Mouse (Mus musculus): ENCODE measurements at regions not wholly inside any gene's neighbourhood (a gene's known extent, or its start where the extent isn't known, plus 50 kb on each side); places are given as distances from the start of the nearest gene placed in this dataset.

DNA sequence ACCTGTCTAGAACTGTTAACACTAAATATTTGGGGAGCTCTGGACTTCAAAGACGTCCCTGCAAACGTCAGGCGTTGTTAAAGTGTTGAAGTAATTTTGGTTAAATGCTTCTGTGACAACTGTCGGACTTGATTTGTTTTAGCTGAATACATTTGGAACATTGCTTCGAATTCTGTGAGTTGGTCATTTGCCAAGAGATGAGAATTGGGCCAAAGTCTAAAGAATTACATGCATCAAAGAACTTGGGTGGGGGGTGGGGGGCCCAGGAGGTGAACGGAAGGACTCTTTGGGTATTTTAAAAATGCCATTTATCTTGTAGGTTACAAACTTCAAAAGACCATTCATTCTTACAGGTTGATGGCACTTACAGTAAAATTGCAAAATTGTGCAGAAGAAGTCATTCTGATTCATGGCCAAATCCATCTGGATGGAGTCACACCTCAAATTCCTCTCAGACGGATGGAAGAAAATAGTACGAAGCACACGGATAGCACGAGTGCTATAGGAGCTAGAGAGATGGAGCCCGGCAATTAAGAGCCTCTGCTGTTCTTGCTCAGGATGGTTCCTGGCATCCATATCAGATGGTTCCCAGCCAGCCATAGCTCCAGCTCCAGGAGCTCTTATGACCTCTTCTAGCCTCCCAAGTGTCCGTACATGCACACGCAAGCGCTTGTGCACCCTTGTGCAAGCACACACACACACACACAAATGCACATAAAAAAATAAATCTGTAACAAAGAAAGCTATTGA lies 144.5 kb upstream of the Irx5 start:
- DNase-seq (ENCODE audit: low read depth, low spot score) = no peak

DNA sequence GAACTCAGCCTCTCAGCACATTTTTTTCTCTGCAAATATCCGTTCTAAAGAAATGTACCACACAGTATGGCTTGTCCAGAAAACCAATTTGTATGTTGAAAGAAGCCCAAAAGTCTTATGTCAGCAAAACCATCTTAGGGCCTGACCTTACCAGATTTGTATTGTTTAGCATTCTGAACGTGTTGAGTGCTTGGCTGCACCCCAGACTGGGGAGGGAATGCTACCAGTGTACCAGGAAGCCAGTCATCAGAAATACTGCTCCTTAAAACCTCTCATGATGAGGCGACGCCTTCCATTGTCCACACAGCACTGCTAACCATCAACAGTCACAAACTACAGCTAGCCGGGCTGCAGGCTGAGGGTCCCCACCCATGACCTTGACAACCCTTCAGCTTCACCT lies 148.3 kb upstream of the Irx5 start:
- DNase-seq (ENCODE audit: low read depth, low spot score) = no peak

DNA sequence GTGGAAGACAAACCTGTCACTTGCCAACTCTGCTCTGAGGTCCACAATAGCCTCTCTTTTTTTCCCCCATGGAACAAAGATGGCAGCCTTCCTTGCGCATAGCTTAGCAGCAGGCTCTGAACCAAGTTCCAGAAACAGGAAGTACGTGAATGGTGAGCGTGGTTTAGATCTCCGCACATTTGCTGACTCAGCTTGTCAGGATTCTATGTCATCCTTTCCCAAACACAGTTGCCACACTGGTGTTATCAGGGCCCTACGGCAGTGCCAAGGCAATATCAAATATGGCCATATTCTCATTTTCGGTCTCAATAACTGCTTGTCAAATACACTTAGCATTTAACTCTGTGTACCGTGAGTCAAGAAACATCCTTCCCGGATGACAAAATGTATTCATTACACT lies 161.8 kb upstream of the Irx5 start:
- DNase-seq (ENCODE audit: low read depth, low spot score) = no peak

DNA sequence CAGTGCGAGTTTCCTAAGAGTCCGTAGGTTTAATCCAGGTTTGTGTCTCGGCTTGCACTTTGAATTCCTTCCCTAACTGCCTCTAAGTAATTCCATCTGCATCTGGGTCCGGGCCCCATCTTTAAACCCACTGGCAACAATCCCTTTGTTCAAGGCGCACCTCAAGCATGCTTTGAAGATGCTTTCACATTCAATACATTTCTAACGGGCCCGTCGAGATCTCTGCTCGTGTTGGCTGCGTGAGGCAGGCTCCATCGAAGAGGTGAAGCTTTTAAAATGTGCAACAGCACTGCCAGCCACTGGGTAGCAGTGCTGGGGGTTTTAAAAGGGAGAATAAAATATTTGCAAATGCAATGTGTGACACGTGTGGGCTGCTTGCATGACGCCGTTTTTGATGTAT lies 163.4 kb upstream of the Irx5 start:
- DNase-seq (ENCODE audit: low read depth, low spot score) = no peak

DNA sequence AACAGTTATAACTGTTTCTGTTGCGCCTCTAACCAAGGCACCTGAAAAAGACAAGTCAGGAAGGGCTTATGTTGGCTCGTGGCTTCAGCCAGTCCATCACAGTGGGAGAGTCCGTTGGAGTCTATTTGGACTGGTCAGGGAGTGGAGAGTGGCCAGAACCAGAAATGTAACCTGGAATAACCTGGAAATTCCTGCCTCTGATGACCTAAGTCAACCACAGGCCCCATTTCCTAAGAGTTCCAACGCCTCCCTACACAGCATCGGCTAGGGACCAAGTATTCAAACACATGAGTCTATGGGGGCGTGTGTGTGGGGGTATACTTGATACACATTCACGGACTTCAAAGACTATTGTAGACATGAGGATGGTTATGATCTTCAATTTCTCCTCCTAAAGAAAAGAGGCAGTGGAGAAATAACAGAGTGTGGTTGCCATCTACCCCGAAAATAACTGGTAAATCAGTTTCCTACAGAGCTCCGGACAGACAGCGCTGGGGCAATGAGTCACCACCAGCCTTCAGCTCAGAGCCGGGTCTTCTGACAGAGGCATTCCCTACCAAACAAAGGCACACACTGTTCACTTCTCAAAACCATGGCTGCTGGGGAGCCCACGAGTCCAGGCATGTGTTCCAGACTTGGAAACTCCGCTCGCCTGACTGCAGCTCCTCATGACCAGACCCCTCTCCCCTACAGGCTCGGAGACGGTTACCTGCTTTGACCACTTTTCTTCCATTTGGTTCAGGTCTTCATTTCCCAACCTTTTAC lies 167.0 kb upstream of the Irx5 start:
- no peak for DNase-seq (ENCODE audit: low read depth, low spot score)

DNA sequence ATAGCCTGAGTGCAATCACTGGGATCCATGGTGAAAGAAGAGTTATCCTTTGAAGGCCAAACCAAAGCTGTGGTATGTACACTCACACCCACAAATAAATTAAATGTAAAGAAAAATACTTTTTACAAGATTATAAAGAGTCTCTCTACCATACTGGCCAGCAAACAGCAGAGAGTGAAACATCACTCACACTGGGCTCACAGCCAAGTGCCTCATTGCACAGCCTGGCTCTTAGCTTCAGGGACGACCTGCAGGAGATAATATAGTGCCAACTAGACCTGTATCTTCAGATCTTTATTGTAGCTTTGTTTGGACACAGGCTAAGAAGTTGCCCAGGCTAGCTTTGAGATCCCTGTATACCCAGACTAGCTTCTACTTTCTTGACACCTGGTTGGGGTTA lies 174.1 kb upstream of the Irx5 start:
- DNase-seq (ENCODE audit: low read depth, low spot score) = no peak

DNA sequence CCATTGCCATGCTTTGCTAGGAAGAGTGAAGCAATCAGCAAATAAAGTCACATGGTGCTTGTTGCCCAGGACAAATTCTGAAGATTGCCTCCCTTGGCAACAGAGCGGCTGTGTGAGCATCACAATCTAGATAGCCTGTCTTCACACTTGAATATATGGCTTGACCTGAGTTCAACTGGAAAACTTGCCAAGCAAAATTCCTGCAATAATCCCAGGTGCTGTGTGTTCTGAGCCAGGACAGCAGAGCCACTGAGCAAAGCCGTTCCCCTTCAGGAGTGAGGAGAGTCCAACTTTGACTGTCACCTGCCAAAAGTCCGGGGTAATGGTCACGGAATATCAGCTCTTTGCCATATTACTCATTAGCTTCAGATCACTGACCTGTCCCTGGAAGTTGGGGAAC lies 176.8 kb upstream of the Irx5 start:
- no peak for DNase-seq (ENCODE audit: low read depth, low spot score)

DNA sequence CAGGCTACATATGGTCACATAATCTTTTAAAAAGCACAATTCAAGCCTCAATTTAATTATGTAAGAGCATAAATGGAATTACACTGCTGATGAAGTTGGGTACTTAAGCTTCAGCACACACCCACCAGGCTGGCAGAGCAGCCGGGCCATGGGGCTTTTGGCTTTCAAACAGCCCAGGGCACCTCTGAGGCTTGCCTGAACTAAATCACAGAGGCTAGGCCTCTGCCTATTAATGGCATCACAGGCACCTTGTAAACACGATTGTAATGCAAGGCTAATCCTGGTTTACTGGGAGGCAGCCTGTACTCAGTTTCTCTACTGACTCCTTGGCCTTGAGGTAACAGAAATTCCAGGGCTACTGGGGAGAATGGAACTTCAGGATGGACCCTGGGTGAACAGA lies 178.1 kb upstream of the Irx5 start:
- no peak for DNase-seq (ENCODE audit: low read depth, low spot score)

DNA sequence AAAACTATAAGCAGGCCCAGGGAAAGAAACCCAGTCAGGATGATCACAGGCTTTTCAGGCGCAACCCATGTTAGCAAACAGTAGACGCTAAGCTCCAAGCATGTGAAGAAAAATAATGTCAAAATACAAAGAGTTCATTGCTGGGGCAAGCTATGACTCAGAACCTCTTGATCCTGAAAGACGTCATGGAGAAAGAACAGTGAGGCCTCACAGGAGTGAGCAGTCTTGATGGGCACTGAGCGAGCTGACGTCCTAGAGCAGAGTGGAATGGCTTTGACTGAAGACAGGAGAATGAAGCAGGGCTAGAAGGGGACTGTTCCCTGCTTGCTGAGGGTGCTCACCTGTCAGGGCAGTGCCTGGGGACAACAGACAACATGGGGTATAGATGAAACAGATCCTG lies 181.3 kb upstream of the Irx5 start:
- DNase-seq (ENCODE audit: low read depth, low spot score) = no peak

DNA sequence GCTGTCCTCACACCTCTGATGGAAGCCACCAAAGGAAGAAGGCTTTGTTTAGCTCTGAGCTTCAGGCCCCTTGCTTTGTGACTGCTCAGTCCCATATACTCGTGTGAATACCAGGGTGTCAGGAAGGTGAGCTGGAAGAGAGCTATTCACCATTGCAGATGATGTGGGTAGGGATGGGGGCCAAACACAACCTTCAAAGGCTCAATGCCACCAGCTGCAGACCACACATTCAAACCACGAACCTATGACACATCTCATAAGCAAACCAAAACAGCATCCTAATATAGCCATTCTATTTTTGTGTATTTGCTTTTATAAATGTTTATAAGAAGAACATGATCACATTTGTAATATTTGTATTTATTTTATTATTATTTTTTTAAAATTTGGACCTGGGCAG lies 183.3 kb upstream of the Irx5 start:
- DNase-seq (ENCODE audit: low read depth, low spot score) = no peak

DNA sequence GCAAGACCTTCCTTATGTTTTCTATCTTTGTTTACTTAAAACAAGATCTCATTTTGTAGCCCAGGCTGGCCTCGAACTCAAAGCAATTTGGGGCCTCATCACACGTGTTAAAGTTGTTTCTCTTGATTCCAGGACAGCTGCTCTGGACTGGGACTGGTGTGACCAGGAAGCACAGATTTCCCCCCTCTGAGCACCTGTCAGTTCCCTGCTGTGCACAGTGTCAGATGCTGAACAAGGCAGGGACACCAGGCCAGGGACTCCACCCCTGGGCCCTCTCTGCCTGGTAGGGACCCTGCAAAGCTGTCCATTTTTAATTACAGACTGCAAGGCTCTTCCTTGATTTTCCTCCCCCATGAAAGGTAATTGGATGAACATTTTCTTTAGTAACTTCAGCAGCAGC lies 185.8 kb upstream of the Irx5 start:
- no peak for DNase-seq (ENCODE audit: low read depth, low spot score)

DNA sequence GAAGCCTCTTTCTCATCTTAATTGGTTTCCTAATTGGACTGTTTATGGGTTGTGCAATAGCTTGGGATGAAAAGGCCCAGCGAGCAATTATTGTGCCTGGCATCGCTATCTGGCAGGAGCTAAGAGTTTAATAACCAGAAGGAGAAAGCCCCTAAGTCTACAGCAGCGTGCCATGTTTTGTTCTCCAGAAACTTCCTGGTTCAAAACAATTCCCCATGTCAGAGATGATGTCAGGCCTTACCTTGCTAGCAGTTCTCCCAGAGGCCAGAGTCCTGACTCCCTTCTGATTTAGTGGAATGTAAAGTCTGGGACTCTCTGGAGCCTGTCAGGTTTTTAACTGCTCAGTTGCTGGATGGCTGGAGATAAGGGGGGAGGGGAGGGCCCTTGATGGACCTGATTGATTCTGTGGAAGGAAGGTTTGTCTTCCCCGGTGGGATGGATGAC lies 190.1 kb upstream of the Irx5 start:
- DNase-seq (ENCODE audit: low read depth, low spot score) = no peak

DNA sequence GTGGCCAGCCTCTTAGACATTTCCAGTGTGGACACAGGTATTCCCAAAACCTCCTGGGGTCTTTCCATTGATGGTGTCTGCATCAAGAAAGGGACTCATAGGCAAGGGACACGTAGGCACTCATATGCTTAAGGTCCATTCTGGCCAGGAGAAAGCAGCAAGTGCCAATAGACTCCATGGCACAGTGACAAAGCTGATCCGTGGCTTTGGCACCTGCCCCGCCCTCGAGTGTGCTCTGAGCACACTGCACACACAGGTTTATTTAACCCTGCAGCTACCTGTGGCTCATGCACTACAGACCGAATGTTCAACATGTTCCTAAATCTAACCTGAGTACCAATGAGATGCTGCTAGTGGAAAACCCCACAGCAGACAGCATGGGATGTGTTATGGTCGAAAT lies 192.1 kb upstream of the Irx5 start:
- DNase-seq (ENCODE audit: low read depth, low spot score) = no peak

DNA sequence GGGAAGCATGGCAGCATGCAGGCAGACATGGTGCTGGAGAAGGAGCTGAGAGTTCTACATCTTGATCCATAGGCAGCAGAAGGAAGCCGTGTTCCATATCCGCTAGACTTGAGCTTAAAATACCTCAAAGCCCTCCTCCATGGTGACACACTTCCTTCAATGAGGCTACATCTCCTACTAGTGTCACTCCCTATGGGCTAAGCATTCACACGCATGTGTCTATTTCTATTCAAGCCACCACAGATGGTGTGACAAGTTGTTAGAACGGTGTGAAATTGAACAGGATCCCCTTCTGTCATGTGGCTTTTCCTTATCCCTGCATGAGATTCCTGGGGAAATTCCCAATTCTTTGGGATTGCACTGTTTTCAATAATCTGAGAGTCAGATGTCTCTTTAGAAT lies 192.9 kb upstream of the Irx5 start:
- DNase-seq (ENCODE audit: low read depth, low spot score) = no peak

DNA sequence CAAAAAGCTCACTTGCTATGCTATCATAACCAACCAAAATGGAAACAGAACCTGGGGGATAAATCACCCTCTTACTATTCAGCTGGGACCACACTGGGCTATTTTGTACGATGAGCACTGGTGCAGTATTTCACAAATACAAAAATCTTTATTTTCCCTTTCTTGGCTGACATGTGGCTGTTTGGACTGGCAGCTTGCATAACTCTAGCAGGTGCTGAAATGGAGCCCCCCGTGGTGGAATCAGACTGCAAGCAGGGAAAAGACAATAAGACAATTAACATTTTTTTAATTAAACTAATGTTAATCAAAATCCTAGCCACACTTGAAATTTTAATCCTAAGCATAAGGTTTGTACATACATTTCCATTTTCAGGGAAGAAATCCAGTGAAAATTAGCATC lies 196.4 kb upstream of the Irx5 start:
- no peak for DNase-seq (ENCODE audit: low read depth, low spot score)

DNA sequence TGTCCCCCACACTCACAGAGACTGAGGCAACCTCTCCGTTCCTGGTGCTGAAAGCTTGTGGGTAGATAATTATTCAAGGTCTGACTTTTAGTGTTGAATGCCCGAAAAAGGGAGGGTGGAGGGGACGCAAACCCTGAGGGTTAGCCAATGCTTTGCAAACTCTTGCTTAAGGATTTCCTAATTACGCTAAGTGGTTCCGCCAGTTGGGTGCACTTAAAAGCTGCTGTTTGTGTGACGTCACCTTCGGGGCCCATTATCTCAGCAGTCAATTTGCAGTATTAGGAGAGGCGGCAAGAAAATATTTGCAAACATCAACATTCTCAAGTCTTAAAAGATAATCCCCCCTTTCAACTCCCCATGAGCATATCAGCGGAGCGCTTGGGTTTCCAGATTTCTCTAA lies 199.2 kb upstream of the Irx5 start:
- no peak for DNase-seq (ENCODE audit: low read depth, low spot score)

DNA sequence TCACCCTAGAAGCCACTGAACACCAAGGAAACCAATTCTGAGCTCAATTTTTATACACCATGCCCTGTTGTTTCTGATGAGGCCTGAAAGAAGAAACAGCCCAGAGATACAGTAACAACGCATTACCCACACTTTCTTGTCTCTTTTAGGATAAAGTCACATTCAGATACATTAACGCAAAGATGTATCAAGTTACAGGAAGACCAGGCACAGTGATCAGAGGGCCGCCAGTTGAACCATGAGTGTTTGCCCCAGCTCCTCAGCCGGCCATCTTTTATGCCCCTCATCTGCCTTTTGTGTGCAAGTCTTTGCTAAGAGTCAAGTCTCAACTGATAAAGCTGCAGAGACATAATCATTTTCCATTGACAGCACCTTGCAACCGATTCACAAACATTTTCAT lies 204.9 kb upstream of the Irx5 start:
- DNase-seq (ENCODE audit: low read depth, low spot score) = no peak

DNA sequence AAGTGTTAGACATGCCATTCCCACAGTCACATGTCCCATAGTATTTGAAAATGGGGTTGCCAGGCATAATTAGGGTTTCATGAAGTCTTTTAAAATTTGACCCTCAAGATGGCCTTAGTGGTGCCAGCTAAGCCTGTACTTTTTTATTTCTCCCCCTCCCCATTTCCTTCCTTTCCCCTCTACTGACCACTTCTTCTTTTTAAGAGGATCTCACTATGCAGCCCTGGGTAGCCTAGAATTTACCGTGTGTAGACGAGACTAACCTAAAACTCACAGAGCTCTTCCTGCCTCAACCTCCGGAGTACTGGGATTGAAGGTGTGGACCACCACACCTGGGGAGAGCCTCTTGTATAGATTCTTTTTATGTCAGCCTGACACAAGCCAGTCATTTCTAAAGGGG lies 209.8 kb upstream of the Irx5 start:
- no peak for DNase-seq (ENCODE audit: low read depth, low spot score)

DNA sequence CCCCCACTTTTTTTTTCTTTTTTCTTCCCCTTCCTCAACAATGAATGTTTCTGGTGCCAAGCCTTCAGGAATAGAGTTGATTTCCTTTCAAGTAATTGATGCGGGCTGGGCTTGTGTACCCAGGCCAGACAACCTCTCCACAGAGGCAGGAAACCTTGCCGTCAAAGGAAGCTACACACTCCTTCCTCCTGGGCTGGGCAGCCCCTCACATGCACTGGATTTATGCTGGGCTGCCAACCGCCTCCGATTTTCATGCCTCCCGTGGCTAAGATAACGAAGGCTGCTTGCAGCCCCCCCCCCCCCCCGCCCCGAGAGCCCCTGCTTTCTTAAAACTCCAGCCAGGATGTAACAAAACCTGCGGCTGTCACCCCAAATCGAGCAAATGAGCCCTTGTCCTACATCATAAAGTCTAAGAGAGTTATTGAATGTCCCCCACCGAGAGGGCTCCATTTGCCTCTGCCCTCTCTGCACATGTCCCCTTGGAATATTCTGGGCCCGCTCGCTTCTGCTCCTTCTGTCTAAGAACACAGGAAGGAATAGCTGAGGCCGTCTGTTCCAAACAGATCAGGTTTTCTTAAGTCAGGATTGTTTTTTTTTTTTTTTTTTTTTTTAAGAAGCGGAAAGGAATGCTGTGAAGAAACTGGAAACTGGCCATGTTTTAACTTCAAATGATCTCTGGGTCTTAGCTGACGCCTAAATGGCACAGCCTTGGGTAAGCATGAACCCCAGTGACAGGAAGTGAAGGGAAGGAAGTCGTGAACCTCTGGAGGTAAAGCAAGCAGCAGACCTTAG lies 220.1 kb upstream of the Irx5 start:
- DNase-seq (ENCODE audit: low read depth, low spot score) = no peak

DNA sequence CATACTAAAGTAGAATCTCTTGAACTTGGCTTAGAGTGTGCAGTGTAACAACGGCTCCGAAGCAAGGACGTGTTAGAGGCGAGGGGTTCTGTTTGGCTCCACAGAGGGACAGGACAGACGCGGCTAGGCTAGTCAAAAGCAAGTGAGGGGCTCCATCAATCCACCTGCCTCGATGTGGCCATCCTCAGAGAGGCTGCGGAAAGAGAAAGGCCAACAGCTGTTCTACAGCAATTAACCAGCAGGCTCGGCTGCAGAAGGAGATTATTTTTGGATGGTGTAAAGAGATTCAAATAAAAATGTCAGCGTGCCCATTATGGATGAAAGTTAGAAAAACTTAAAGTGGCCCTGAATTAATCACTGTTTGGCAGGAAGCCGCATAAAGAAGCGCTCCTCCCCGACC lies 221.0 kb upstream of the Irx5 start:
- no peak for DNase-seq (ENCODE audit: low read depth, low spot score)

DNA sequence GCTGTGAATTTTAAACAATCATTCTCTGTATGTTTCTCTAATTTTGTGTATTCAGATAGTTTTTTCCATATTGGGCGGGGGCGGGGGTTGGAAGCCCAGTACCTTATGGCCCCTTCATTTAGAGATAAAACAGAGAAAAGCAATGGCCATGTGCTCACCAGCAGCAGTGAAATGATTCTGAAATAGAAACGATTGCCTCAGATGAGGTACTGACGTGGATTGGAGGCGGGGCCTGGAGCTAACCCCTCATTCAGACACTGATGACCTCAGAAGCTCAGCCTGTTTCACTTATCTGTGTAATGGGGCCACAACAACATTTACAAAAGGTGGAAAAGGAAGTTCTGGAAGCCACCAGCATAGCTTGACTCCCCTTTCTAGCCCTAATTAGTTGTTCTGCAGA lies 223.0 kb upstream of the Irx5 start:
- no peak for DNase-seq (ENCODE audit: low read depth, low spot score)

DNA sequence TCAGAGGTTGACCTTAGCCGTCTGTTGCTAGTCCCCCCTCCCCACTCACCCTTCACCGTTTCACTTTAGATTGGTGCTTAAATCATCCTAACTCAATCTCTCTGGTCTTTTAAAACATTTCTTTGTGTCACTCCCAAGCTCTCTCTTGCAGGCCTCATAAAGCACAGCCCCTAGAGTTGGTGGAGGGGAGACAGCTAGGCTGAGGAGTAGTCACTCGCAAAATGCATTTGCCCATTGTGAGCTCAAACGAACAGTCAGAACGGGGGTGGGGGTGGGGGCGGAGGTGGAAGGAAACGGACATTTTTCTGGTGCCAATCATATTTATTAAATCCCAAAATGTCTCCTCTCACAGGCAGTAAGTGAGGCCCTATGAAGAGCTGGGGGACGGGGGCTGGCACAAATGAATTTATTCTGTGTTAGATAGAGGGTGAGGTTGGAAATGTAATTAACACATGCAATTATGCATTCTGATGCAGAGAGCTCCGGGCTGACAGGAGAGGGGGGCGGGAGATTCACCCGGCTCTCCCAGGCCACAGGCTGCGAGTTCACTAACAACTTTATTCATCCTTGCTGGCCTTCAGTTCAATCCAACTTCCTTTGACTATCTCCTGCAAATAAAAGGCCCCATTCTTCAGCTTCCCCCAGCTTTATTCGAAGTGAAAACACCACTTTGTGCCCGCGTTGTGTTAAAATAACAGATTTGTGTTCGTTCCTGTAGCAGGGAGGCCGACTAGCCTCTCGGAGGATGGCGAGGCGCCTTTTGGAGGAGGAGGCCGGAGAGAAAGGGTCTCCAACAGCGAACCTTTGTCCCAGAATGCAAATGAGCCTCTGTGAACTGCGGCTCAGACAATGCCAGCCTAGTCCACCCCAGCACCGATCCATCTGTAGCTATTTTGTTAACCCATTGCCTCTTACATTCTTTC lies 223.7 kb upstream of the Irx5 start:
- DNase-seq (ENCODE audit: low read depth, low spot score) = no peak
